Mouse (Mus musculus): ENCODE data around the gene Ccdc154. TPM values are rescaled to one million over a fixed set of nuclear protein-coding genes. Genes with fewer than 3 reads are reported as not detected.

Ccdc154 gene
- polyA plus RNA-seq, 1 experiment from 2014 or later, result not detected

- no peak for ATAC-seq (replicated peaks; ENCODE audit: extremely low read depth, insufficient read depth, low FRiP score)
- H3K4me2 ChIP-seq (ENCODE audit: low read depth, low read length), result no peak overlapping the region
- no peaks in the 10 kb centered on the region for H3K4me1 ChIP-seq (ENCODE audit: control insufficient read depth, insufficient read depth, low read length)
- WGBS, result 74% methylated on average over 2 of the region's 2 CpGs
- no peaks in the 10 kb centered on the region for H3K36me3 ChIP-seq (ENCODE audit: control insufficient read depth, insufficient read depth)
- H3K27ac ChIP-seq (ENCODE audit: low read length), result no peak overlapping the region
- no peak overlapping the region for H3K9ac ChIP-seq (ENCODE audit: low read length)
- H3K27me3 ChIP-seq (ENCODE audit: control insufficient read depth, insufficient read depth, low read length), result no peaks in the 10 kb centered on the region
- H3K9me3 ChIP-seq (replicated peaks; ENCODE audit: control insufficient read depth, low read length), result no peaks in the 10 kb centered on the region
- H3K4me3 ChIP-seq (ENCODE audit: low read length), result no peak overlapping the region
These were observed 7.4 kb downstream of the Ccdc154 start for GRCm38 (mm10) chr17:25169706-25170105.

GRCm38 (mm10) chr17:25172558-25172957 is 10.3 kb downstream of the Ccdc154 start:
- Histone ChIP-seq H3K4me3 (ENCODE audit: low read length) (no peak overlapping the region), H3K27ac (ENCODE audit: low read length) (no peak overlapping the region), H3K4me1 (ENCODE audit: control insufficient read depth, insufficient read depth, low read length) (no peaks in the 10 kb centered on the region), H3K27me3 (ENCODE audit: control insufficient read depth, insufficient read depth, low read length) (0 out of 2 replicates have a peak, but pooled peaks cover 2% of the 10 kb centered on the region), H3K36me3 (ENCODE audit: control insufficient read depth, insufficient read depth) (no peaks in the 10 kb centered on the region), H3K9me3 (replicated peaks; ENCODE audit: control insufficient read depth, low read length) (no peaks in the 10 kb centered on the region), H3K4me2 (ENCODE audit: low read depth, low read length) (no peak overlapping the region), H3K9ac (ENCODE audit: low read length) (no peak overlapping the region)
- ATAC-seq (replicated peaks; ENCODE audit: extremely low read depth, insufficient read depth, low FRiP score), result no peak; the same call in 1 of the 2 replicates
- 79% methylated on average over 3 of the region's 3 CpGs for WGBS

DNA sequence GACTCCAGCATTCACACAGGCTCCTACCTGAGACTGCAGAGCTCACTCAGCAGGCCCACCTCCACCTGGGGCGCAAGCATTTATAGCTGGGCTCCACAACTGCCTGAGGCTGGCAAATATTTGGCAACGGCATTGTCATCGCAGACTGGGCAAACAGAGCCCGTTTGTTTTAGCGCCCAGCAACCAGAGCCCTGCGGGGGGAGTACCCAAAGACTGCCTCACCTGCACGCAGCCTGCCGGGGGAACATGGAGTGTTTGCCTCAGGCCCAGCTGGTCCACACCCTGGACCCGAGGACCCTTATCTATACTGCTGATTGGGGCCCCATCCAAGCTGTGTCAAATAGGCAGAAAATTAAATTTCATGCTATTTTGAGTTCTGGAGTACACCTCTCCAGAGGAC is 13.2 kb downstream of the Ccdc154 start, which contains the start of gene Gm38655:
Gm38655 (minus strand) TSS at position 61 of the 400 bp plus-strand sequence.
- no peak for ATAC-seq (replicated peaks; ENCODE audit: extremely low read depth, insufficient read depth, low FRiP score)
- Histone ChIP-seq H3K27ac (ENCODE audit: low read length) (no peak within 1 kb of the TSS), H3K27me3 (ENCODE audit: control insufficient read depth, insufficient read depth, low read length) (0 out of 2 replicates have a peak, but pooled peaks cover 2% of the 10 kb centered on the region), H3K4me2 (ENCODE audit: low read depth, low read length) (no peak within 1 kb of the TSS), H3K9me3 (replicated peaks; ENCODE audit: control insufficient read depth, low read length) (no peaks in the 10 kb centered on the region), H3K4me3 (ENCODE audit: low read length) (no peak within 1 kb of the TSS), H3K9ac (ENCODE audit: low read length) (no peak within 1 kb of the TSS), H3K36me3 (ENCODE audit: control insufficient read depth, insufficient read depth) (no peaks in the 10 kb centered on the region), H3K4me1 (ENCODE audit: control insufficient read depth, insufficient read depth, low read length) (no peaks in the 10 kb centered on the region)
- WGBS, result 68% methylated on average over 9 of the region's 9 CpGs

- Histone ChIP-seq H3K4me2 (ENCODE audit: low read depth, low read length) (peak overlapping the region; percentile 99), H3K9ac (ENCODE audit: low read length) (no peak overlapping the region), H3K4me3 (ENCODE audit: low read length) (no peak overlapping the region), H3K4me1 (ENCODE audit: control insufficient read depth, insufficient read depth, low read length) (peaks cover 11% of the 10 kb centered on the region), H3K36me3 (ENCODE audit: control insufficient read depth, insufficient read depth) (peaks cover 2% of the 10 kb centered on the region; the same call in 1 of the 2 replicates), H3K27me3 (ENCODE audit: control insufficient read depth, insufficient read depth, low read length) (0 out of 2 replicates have a peak, but pooled peaks cover 7% of the 10 kb centered on the region), H3K9me3 (replicated peaks; ENCODE audit: control insufficient read depth, low read length) (no peaks in the 10 kb centered on the region), H3K27ac (ENCODE audit: low read length) (no peak overlapping the region)
- no peak for ATAC-seq (replicated peaks; ENCODE audit: extremely low read depth, insufficient read depth, low FRiP score)
These were observed 21.0 kb downstream of the Ccdc154 start for GRCm38 (mm10) chr17:25183232-25183631.

GRCm38 (mm10) chr17:25184129-25184691 is 21.9 kb downstream of the Ccdc154 start, which contains the start of gene BC003965:
TSS of gene BC003965 (plus strand) at chr17:25184554.
- 0 out of 2 replicates have a peak, but pooled peaks cover 7% of the 10 kb centered on the region for H3K27me3 ChIP-seq (ENCODE audit: control insufficient read depth, insufficient read depth, low read length)
- H3K36me3 ChIP-seq (ENCODE audit: control insufficient read depth, insufficient read depth), result peaks cover 2% of the 10 kb centered on the region; the same call in 1 of the 2 replicates
- peak; percentile 81 for ATAC-seq (replicated peaks; ENCODE audit: extremely low read depth, insufficient read depth, low FRiP score)
- H3K4me2 ChIP-seq (ENCODE audit: low read depth, low read length), result peak within 1 kb of the TSS; percentile 99
- no peaks in the 10 kb centered on the region for H3K9me3 ChIP-seq (replicated peaks; ENCODE audit: control insufficient read depth, low read length)
- WGBS, result under 1% methylated on average over 50 of the region's 50 CpGs
- peak within 1 kb of the TSS; percentile 93 for H3K9ac ChIP-seq (ENCODE audit: low read length)
- H3K4me1 ChIP-seq (ENCODE audit: control insufficient read depth, insufficient read depth, low read length), result peaks cover 13% of the 10 kb centered on the region
- peak within 1 kb of the TSS; percentile 90 for H3K27ac ChIP-seq (ENCODE audit: low read length)
- H3K4me3 ChIP-seq (ENCODE audit: low read length), result peak within 1 kb of the TSS; percentile 94

- peak overlapping the region; percentile 71 for H3K27ac ChIP-seq (ENCODE audit: low read length)
- peaks cover 2% of the 10 kb centered on the region; the same call in 1 of the 2 replicates for H3K36me3 ChIP-seq (ENCODE audit: control insufficient read depth, insufficient read depth)
- peak overlapping the region; percentile 94 for H3K4me3 ChIP-seq (ENCODE audit: low read length)
- ATAC-seq (replicated peaks; ENCODE audit: extremely low read depth, insufficient read depth, low FRiP score), result no peak
- H3K4me2 ChIP-seq (ENCODE audit: low read depth, low read length), result peak overlapping the region; percentile 99
- 0 out of 2 replicates have a peak, but pooled peaks cover 7% of the 10 kb centered on the region for H3K27me3 ChIP-seq (ENCODE audit: control insufficient read depth, insufficient read depth, low read length)
- no peaks in the 10 kb centered on the region for H3K9me3 ChIP-seq (replicated peaks; ENCODE audit: control insufficient read depth, low read length)
- H3K4me1 ChIP-seq (ENCODE audit: control insufficient read depth, insufficient read depth, low read length), result peaks cover 21% of the 10 kb centered on the region
- H3K9ac ChIP-seq (ENCODE audit: low read length), result peak overlapping the region; percentile 93
- 6% methylated on average over 17 of the region's 17 CpGs for WGBS
These were observed 22.7 kb downstream of the Ccdc154 start for GRCm38 (mm10) chr17:25184961-25185360.

- Histone ChIP-seq H3K4me1 (ENCODE audit: control insufficient read depth, insufficient read depth, low read length) (peaks cover 22% of the 10 kb centered on the region), H3K4me3 (ENCODE audit: low read length) (peak overlapping the region; percentile 90), H3K27me3 (ENCODE audit: control insufficient read depth, insufficient read depth, low read length) (0 out of 2 replicates have a peak, but pooled peaks cover 3% of the 10 kb centered on the region), H3K36me3 (ENCODE audit: control insufficient read depth, insufficient read depth) (peaks cover 5% of the 10 kb centered on the region; the same call in 1 of the 2 replicates), H3K9me3 (replicated peaks; ENCODE audit: control insufficient read depth, low read length) (no peaks in the 10 kb centered on the region), H3K4me2 (ENCODE audit: low read depth, low read length) (peak overlapping the region; percentile 79), H3K27ac (ENCODE audit: low read length) (peak overlapping the region; percentile 84), H3K9ac (ENCODE audit: low read length) (peak overlapping the region; percentile 95)
- 6% methylated on average over 11 of the region's 11 CpGs for WGBS
- ATAC-seq (replicated peaks; ENCODE audit: extremely low read depth, insufficient read depth, low FRiP score), result no peak
These were observed 25.5 kb downstream of the Ccdc154 start for GRCm38 (mm10) chr17:25187784-25188149.

GRCm38 (mm10) chr17:25188150-25189031 is 26.1 kb downstream of the Ccdc154 start, which contains the start of gene Unkl:
TSS of gene Unkl (plus strand) at chr17:25188397.
- Histone ChIP-seq H3K4me3 (ENCODE audit: low read length) (peak within 1 kb of the TSS; percentile 90), H3K27ac (ENCODE audit: low read length) (peak within 1 kb of the TSS; percentile 84), H3K4me2 (ENCODE audit: low read depth, low read length) (peak within 1 kb of the TSS; percentile 79), H3K4me1 (ENCODE audit: control insufficient read depth, insufficient read depth, low read length) (peaks cover 22% of the 10 kb centered on the region), H3K36me3 (ENCODE audit: control insufficient read depth, insufficient read depth) (peaks cover 6% of the 10 kb centered on the region; the same call in 1 of the 2 replicates), H3K9ac (ENCODE audit: low read length) (peak within 1 kb of the TSS; percentile 95), H3K27me3 (ENCODE audit: control insufficient read depth, insufficient read depth, low read length) (no peaks in the 10 kb centered on the region), H3K9me3 (replicated peaks; ENCODE audit: control insufficient read depth, low read length) (no peaks in the 10 kb centered on the region)
- ATAC-seq (replicated peaks; ENCODE audit: extremely low read depth, insufficient read depth, low FRiP score), result peak; percentile 66
- under 1% methylated on average over 81 of the region's 104 CpGs for WGBS

All from heart, embryonic 16.5 days (tissue).